Mouse (Mus musculus) cerebellum, adult 2 months (tissue): ENCODE measurements around the gene Tmem131. TPM values are rescaled to one million over a fixed set of nuclear protein-coding genes. Genes with fewer than 3 reads are reported as not detected.

Source experiments
- DNase-seq, 2 experiments: peaks; one replicate each; pipeline ENCODE4 v3.0.0; 2021
- H3K27ac ChIP-seq: fragments of 200-500 bp; 2 replicates; pipeline ENCODE4 v1.5.1; 2012; ENCODE audit warnings: low read length, control low read depth, inconsistent platforms; ENCODE audit not compliant: insufficient read depth
- H3K27me3 ChIP-seq: fragments of 200-500 bp; 2 replicates; pipeline ENCODE4 v1.6.1; 2012; ENCODE audit warnings: inconsistent platforms, mild to moderate bottlenecking, low read length, moderate library complexity; ENCODE audit not compliant: control insufficient read depth, insufficient read depth
- H3K4me1 ChIP-seq: fragments of 200-500 bp; 2 replicates; pipeline ENCODE4 v1.6.1; 2011; ENCODE audit warnings: low read length; ENCODE audit not compliant: control insufficient read depth, insufficient read depth
- H3K4me3 ChIP-seq: fragments of 200-500 bp; replicated peaks from 2 replicates; pipeline ENCODE3; 2011; ENCODE audit warnings: mild to moderate bottlenecking, low read depth, low read length, control low read depth; ENCODE audit not compliant: insufficient read depth
- CTCF ChIP-seq: fragments of 200-500 bp; IDR thresholded peaks from 2 replicates; pipeline ENCODE4 v1.5.1; 2011; ENCODE audit warnings: low read depth, mild to moderate bottlenecking, control low read depth, low read length, moderate library complexity, borderline replicate concordance; ENCODE audit not compliant: insufficient read depth
- POLR2A ChIP-seq: fragments of 200-500 bp; IDR thresholded peaks from 2 replicates; pipeline ENCODE4 v1.6.1; 2011; ENCODE audit warnings: low read length, control low read depth, borderline replicate concordance; ENCODE audit not compliant: insufficient read depth
- WGBS: fragments of 180-500 bp; shearing (Covaris S2); methylation state at CpG from one replicate; pipeline ENCODE4 v1.1.7; 2018; 5-methylcytosine and 5-hydroxymethylcytosine counted together
- polyA plus RNA-seq: library from polyadenylated mRNA; depleted of rRNA; stranded (reverse); fragments of >200 nt; gene quantifications from 2 replicates; pipeline ENCODE4 v1.2.3, GENCODE M21; 2012

Gene Tmem131
- polyA plus RNA-seq, 1 experiment = 31.4 TPM

- H3K4me1 ChIP-seq = no peaks in the 10 kb centered on the region
- H3K27ac ChIP-seq = no peak overlapping the region
- H3K27me3 ChIP-seq = no peaks in the 10 kb centered on the region
- H3K4me3 ChIP-seq = no peak overlapping the region
- WGBS = 81% methylated on average over 5 of the region's 5 CpGs
- DNase-seq = no peak
- no peak for TF ChIP-seq CTCF
- no peak for TF ChIP-seq POLR2A
Measured at GRCm38 (mm10) chr1:36768786-36769185, 174.7 kb downstream of the Tmem131 start.

GRCm38 (mm10) chr1:36767321-36767720 lies 176.1 kb downstream of the Tmem131 start:
- TF ChIP-seq CTCF (no peak), POLR2A (no peak)
- Histone ChIP-seq H3K27ac (no peak overlapping the region), H3K4me1 (no peaks in the 10 kb centered on the region), H3K27me3 (no peaks in the 10 kb centered on the region), H3K4me3 (no peak overlapping the region)
- 48% methylated on average over 10 of the region's 10 CpGs for WGBS
- no peak for DNase-seq

- DNase-seq = no peak
- 51% methylated on average over 4 of the region's 4 CpGs for WGBS
- no peak overlapping the region for H3K27ac ChIP-seq
- no peaks in the 10 kb centered on the region for H3K4me1 ChIP-seq
- TF ChIP-seq POLR2A (no peak), CTCF (no peak)
- H3K4me3 ChIP-seq = no peak overlapping the region
- H3K27me3 ChIP-seq = no peaks in the 10 kb centered on the region
Measured at GRCm38 (mm10) chr1:36766431-36767205, 176.8 kb downstream of the Tmem131 start.

- no peak within 1 kb of the TSS for H3K4me3 ChIP-seq
Measured at GRCm38 (mm10) chr1:36761568-36761967, 181.9 kb downstream of the Tmem131 start, which contains the start of gene Zap70. TSS of gene Zap70 (plus strand) at chr1:36761798.

GRCm38 (mm10) chr1:36761061-36761460 lies 182.4 kb downstream of the Tmem131 start:
- no peak for TF ChIP-seq CTCF
- TF ChIP-seq POLR2A = no peak
- H3K27ac ChIP-seq = no peak overlapping the region
- no peaks in the 10 kb centered on the region for H3K4me1 ChIP-seq
- no peak for DNase-seq
- 85% methylated on average over 8 of the region's 8 CpGs for WGBS
- H3K4me3 ChIP-seq = no peak overlapping the region
- no peaks in the 10 kb centered on the region for H3K27me3 ChIP-seq

More at GRCm38 (mm10) chr1:36761568-36761967, 181.9 kb downstream of the Tmem131 start, which contains the start of gene Zap70:
- Histone ChIP-seq H3K27ac (no peak within 1 kb of the TSS), H3K27me3 (no peaks in the 10 kb centered on the region), H3K4me1 (no peaks in the 10 kb centered on the region)
- DNase-seq = no peak
- TF ChIP-seq CTCF = no peak
- no peak for TF ChIP-seq POLR2A
- WGBS = 88% methylated on average over 11 of the region's 11 CpGs

GRCm38 (mm10) chr1:36760401-36760800 lies 183.1 kb downstream of the Tmem131 start:
- no peaks in the 10 kb centered on the region for H3K27me3 ChIP-seq
- H3K27ac ChIP-seq = no peak overlapping the region
- no peaks in the 10 kb centered on the region for H3K4me1 ChIP-seq
- TF ChIP-seq CTCF = no peak
- TF ChIP-seq POLR2A = no peak
- no peak overlapping the region for H3K4me3 ChIP-seq
- DNase-seq = no peak
- 84% methylated on average over 9 of the region's 9 CpGs for WGBS

- no peaks in the 10 kb centered on the region for H3K27me3 ChIP-seq
- no peaks in the 10 kb centered on the region for H3K4me1 ChIP-seq
- TF ChIP-seq CTCF = no peak
- TF ChIP-seq POLR2A = no peak
- no peak overlapping the region for H3K27ac ChIP-seq
- no peak overlapping the region for H3K4me3 ChIP-seq
- WGBS = 81% methylated on average over 18 of the region's 18 CpGs
- no peak for DNase-seq
Measured at GRCm38 (mm10) chr1:36759076-36759475, 184.4 kb downstream of the Tmem131 start.

- no peak overlapping the region for H3K27ac ChIP-seq
- WGBS = 86% methylated on average over 9 of the region's 9 CpGs
- no peak for TF ChIP-seq POLR2A
- no peak for TF ChIP-seq CTCF
- H3K4me3 ChIP-seq = no peak overlapping the region
- no peak for DNase-seq
- H3K4me1 ChIP-seq = no peaks in the 10 kb centered on the region
- H3K27me3 ChIP-seq = no peaks in the 10 kb centered on the region
Measured at GRCm38 (mm10) chr1:36758553-36758952, 184.9 kb downstream of the Tmem131 start.
